Mouse (Mus musculus): ENCODE measurements around the gene Slc7a1. TPM values are rescaled to one million over a fixed set of nuclear protein-coding genes. Genes with fewer than 3 reads are reported as not detected.
A peak's percentile ranks its signal among the peaks of the same experiment; 100 is the strongest.

The Slc7a1 gene
- total and polyA plus RNA-seq, 3 experiments: 20.5 to 78.3 (median 69.5) TPM

DNA sequence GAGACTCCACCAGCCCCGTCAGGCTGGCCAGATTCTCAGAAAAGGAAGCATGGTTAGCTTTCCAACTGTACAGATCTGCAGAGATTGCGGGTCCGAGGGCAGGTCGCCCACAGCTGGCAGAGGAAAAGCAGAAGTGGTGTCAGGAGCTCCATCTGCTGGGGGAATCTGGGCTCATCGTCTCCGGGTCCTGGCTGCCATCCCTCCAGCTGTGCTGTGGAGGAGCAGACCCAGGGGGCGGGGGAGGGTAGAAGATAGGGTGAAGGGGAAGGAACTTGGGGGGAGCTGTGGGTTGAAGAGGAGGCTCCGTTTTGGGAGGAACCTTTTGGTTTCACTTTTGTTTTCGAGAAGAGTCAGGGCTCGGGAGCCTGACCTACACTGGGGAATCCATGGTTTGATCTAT lies 88.9 kb downstream of the Slc7a1 start (continued):
- peak; percentile 54 for TF ChIP-seq ETS1 (conservative IDR thresholded peaks at IDR 0.05; ENCODE audit: low read depth, low read length)
- no peak for TF ChIP-seq MXI1 (IDR thresholded peaks at IDR 0.05; ENCODE audit: low read depth, low read length)
- TF ChIP-seq MEF2A (IDR thresholded peaks at IDR 0.05; ENCODE audit: borderline replicate concordance, low read depth, low read length): no peak
- peak; percentile 39 for TF ChIP-seq RAD21 (IDR thresholded peaks at IDR 0.05; ENCODE audit: low read depth, low read length)
- TF ChIP-seq EP300 (IDR thresholded peaks at IDR 0.05; ENCODE audit: low read length): peak; percentile 22; the same call in 1 of the 2 replicates

- no peak overlapping the region for H3K9ac ChIP-seq (ENCODE audit: insufficient read depth, low read depth)
- no peak for DNase-seq (ENCODE audit: extremely low read depth)
- in situ Hi-C loops (cut with MboI; ENCODE audit: low pct_ligation_motif_present, low pct_unique_long_range_greater_than_20kb, low sequenced_read_pairs): no loop called here
- H3K27me3 ChIP-seq (replicated peaks): peaks cover 46% of the 10 kb centered on the region
- H3K79me2 ChIP-seq (replicated peaks; ENCODE audit: control insufficient read depth, extremely low read depth, insufficient read depth, poor library complexity, severe bottlenecking): no peaks in the 10 kb centered on the region
- H3K9me3 ChIP-seq (replicated peaks; ENCODE audit: low read length): peaks cover 12% of the 10 kb centered on the region
- dilution Hi-C loops (cut with MboI; ENCODE audit: extremely low pct_ligation_motif_present, extremely low pct_unique_long_range_greater_than_20kb, low sequenced_read_pairs): no loop called here
- peaks cover 0 to 3% of the 10 kb centered on the region in 2 experiments; a peak in 2 of 4 replicates for H3K4me1 ChIP-seq (ENCODE audit: control insufficient read depth in 1 of 2, insufficient read depth in 2 of 2)
- no peak overlapping the region for H3K4me2 ChIP-seq (ENCODE audit: insufficient read depth, low read depth, poor library complexity, severe bottlenecking)
- no peak overlapping the region for H3K27ac ChIP-seq (ENCODE audit: insufficient read depth, low read depth)
- TF ChIP-seq BHLHE40 (IDR thresholded peaks at IDR 0.05; ENCODE audit: low read depth, low read length): no peak
- TF ChIP-seq MYC (IDR thresholded peaks at IDR 0.05; ENCODE audit: low read depth, low read length): no peak
- TF ChIP-seq KAT2A (IDR thresholded peaks at IDR 0.05; ENCODE audit: insufficient replicate concordance, low read length): no peak
- no peak for TF ChIP-seq MEF2A (IDR thresholded peaks at IDR 0.05; ENCODE audit: borderline replicate concordance, low read depth, low read length)
- no peak for TF ChIP-seq JUND (conservative IDR thresholded peaks at IDR 0.05; ENCODE audit: low read depth, low read length)
- no peak for TF ChIP-seq MAX (IDR thresholded peaks at IDR 0.05; ENCODE audit: low read length)
- TF ChIP-seq TBP (conservative IDR thresholded peaks at IDR 0.05; ENCODE audit: low read depth, low read length): no peak
- no peak for TF ChIP-seq ELF1 (IDR thresholded peaks at IDR 0.05; ENCODE audit: low read depth, low read length)
- TF ChIP-seq MXI1 (IDR thresholded peaks at IDR 0.05; ENCODE audit: low read depth, low read length): no peak
- TF ChIP-seq SMC3 (IDR thresholded peaks at IDR 0.05; ENCODE audit: low read depth, low read length): no peak
- TF ChIP-seq MAZ (IDR thresholded peaks at IDR 0.05; ENCODE audit: low read depth, low read length): no peak
- no peak for TF ChIP-seq JUN (IDR thresholded peaks at IDR 0.05; ENCODE audit: insufficient read depth, low read depth, low read length)
- H3K4me3 ChIP-seq (replicated peaks in 1 of 3; ENCODE audit: low read depth in 2 of 3, low read length in 2 of 3, poor library complexity in 1 of 3): no peak overlapping the region
- no peaks in the 10 kb centered on the region for H3K36me3 ChIP-seq (replicated peaks in 1 of 2; ENCODE audit: control insufficient read depth in 1 of 2, insufficient read depth in 1 of 2, low read length in 1 of 2)
Measured at GRCm38 (mm10) chr5:148304112-148304511, 95.6 kb downstream of the Slc7a1 start.

DNA sequence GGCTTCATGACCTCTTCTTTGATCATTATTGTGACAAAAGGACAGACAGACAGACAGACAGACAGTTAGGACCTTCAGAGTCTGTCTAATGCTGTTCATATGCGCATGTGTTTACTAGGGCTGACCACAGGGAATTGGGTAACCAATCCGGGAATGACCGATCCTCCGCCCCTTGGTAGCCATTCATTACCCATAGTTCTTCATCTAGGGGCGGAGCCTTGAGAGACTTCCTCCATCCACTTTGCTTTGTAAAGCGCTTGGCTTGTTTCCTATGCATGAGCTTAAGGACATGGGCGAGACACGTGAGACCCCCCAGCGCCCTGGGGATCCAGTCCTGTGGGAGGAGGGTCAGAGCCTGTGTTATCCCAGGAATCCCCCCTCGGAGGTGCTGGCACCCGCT lies 96.7 kb downstream of the Slc7a1 start:
- no peak for DNase-seq (ENCODE audit: extremely low read depth)
- TF ChIP-seq CTCF (conservative IDR thresholded peaks at IDR 0.05 in 1 of 2, IDR thresholded peaks at IDR 0.05 in 1 of 2; ENCODE audit: low read depth in 2 of 2, low read length in 2 of 2): no peak
- no peak for TF ChIP-seq SMC3 (IDR thresholded peaks at IDR 0.05; ENCODE audit: low read depth, low read length)
- no peak for TF ChIP-seq RAD21 (IDR thresholded peaks at IDR 0.05; ENCODE audit: low read depth, low read length)
- TF ChIP-seq BHLHE40 (IDR thresholded peaks at IDR 0.05; ENCODE audit: low read depth, low read length): no peak
- no peak for TF ChIP-seq CHD2 (IDR thresholded peaks at IDR 0.05; ENCODE audit: low read length)
- no peak for TF ChIP-seq ZMIZ1 (IDR thresholded peaks at IDR 0.05; ENCODE audit: low read depth, low read length)
- TF ChIP-seq GABPA (IDR thresholded peaks at IDR 0.05; ENCODE audit: insufficient replicate concordance, low read depth, low read length): no peak
- no peak for TF ChIP-seq MEF2A (IDR thresholded peaks at IDR 0.05; ENCODE audit: borderline replicate concordance, low read depth, low read length)
- TF ChIP-seq MAFK (IDR thresholded peaks at IDR 0.05; ENCODE audit: insufficient replicate concordance, low read length): no peak
- TF ChIP-seq HCFC1 (IDR thresholded peaks at IDR 0.05; ENCODE audit: low read depth, low read length): no peak
- Histone ChIP-seq H3K27ac (ENCODE audit: insufficient read depth, low read depth) (no peak overlapping the region), H3K4me3 (replicated peaks in 1 of 3; ENCODE audit: low read depth in 2 of 3, low read length in 2 of 3, poor library complexity in 1 of 3) (no peak overlapping the region), H3K36me3 (replicated peaks in 1 of 2; ENCODE audit: control insufficient read depth in 1 of 2, insufficient read depth in 1 of 2, low read length in 1 of 2) (no peaks in the 10 kb centered on the region), H3K9ac (ENCODE audit: insufficient read depth, low read depth) (no peak overlapping the region), H3K27me3 (replicated peaks) (peaks cover 57% of the 10 kb centered on the region), H3K4me2 (ENCODE audit: insufficient read depth, low read depth, poor library complexity, severe bottlenecking) (no peak overlapping the region), H3K79me2 (replicated peaks; ENCODE audit: control insufficient read depth, extremely low read depth, insufficient read depth, poor library complexity, severe bottlenecking) (no peaks in the 10 kb centered on the region), H3K9me3 (replicated peaks; ENCODE audit: low read length) (peaks cover 12% of the 10 kb centered on the region), H3K4me1 (ENCODE audit: control insufficient read depth in 1 of 2, insufficient read depth in 2 of 2) (peaks cover 0 to 3% of the 10 kb centered on the region in 2 experiments; a peak in 2 of 4 replicates)
- in situ Hi-C loops (cut with MboI; ENCODE audit: low pct_ligation_motif_present, low pct_unique_long_range_greater_than_20kb, low sequenced_read_pairs): no loop called here
- dilution Hi-C loops (cut with MboI; ENCODE audit: extremely low pct_ligation_motif_present, extremely low pct_unique_long_range_greater_than_20kb, low sequenced_read_pairs): no loop called here
